Mouse (Mus musculus) testis, adult 10 weeks (tissue): ENCODE measurements around the gene Asic4. TPM values are rescaled to one million over a fixed set of nuclear protein-coding genes. Genes with fewer than 3 reads are reported as not detected.

ENCODE experiments used
- polyA plus RNA-seq: library from polyadenylated mRNA; stranded (reverse); fragments of 350-450 nt; fragmentation: Illumina TruSeq; extraction: RNeasy Lipid Tissue Mini Kit (QIAGEN cat#74804); gene quantifications from one replicate; pipeline ENCODE4 v1.2.3, GENCODE M21; 2014; ENCODE audit warnings: low read depth, low replicate concordance

Asic4 gene
- polyA plus RNA-seq = 0.08 TPM

DNA sequence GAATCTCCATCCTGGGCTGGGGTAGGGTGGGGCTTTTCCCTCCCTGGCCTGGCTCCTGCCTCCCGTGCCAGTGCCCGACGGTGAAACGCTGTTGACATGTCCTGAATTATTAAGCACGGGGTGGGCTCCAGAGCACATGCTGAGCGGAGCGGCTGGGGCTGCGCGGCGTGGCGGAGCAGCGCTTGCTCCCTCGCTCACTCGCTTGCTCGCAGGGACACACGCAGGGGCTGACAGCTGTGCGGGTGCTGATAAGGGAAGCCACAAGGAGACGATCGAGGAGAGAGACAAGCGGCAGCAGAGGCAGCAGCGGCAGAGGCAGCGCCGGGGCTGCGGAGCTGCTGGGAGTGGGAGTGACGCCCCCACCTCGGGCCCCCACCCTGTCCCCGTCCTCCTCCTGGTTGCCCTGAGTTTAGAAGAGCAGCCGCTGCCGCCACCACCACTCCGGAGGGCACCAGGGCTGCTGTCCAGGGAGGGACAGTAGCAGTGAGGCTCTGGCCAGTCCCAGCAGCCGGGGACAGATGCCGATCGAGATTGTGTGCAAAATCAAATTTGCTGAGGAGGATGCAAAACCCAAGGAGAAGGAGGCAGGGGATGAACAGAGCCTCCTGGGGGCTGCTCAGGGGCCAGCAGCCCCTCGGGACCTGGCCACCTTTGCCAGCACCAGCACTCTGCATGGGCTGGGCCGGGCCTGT, at the start of gene Asic4:
Gene Asic4 (plus strand): TSS at position 123 of the 692 bp plus-strand sequence.

DNA sequence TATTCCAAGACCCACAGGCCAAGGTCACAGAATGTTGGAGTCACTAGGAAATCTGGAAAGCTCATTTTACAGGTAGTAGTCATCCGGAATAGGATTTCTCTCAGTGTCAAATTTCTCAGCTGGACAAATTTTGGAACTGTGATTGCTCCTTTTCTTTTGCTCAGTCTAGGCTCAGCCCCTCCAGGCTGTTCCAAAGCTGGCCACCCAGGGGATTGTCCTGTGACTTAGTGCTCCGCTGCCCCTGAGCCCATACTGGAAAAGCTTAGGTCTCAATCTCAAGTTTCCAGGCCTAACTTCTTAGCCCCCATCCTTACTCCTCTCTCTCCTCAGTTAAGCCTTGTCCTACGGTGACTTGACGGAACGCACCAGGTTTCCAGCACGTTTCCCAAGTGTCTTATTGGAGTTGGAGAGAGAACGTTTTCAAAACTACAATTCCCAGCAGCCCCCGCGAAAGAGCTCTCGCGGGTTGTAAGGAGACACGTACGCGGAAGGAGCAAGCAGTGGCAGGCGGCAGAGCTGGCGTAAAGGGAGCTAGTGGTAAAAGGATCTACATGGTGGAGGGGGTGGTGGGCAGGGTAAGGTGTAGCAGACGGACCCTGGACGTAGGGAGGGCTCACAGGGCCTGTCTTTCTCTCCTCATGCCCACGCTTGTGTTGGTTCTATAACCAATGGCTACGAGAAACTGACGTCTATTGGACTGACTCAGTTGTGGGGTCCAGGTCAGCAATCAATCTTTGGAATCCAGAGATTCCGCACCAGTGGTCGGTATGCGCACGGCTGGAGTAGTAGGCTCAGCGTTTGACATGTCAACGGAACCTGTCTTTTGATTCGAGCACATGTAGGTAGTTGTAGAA, 14.5 kb upstream of the Asic4 start, which contains the start of gene Gmppa:
Gene Gmppa (plus strand): TSS at position 456 of the 854 bp plus-strand sequence.

DNA sequence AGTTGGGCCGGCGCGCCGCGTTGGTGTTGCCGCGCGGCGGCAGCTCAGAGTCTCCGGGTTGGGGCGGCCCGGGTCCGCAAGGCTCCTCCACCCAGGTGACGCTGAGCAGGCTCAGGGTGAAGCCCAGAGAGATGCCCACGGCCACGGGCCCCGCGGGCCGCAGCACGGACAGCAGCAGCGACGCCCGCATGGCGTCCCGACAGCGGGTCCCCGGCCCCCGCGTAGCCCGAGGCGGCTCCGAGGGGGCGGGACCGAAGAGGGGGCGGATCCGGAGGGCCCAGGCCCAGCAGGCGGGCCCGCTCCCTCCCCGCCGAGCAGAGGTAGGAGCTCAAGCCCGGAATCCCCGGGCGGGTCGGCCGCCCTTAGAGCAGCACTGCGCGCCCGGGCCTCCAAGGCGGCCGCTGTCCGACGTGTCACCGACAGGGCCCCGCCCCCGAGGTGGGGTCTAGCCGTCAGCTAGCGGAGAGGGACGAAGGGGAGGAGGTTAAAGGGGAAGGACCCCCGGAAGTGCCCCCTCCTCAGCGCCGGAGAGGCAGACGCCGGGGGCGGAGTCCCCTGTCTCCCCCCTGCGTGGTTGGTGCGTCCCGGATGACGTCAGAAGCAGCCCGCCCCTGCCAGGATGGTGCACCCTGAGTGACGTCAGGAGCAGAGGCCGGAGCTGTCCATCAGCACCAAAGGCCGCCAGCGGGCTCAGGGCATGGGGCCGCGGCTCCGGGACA, 28.8 kb downstream of the Asic4 start, which contains the start of the genes Chpf and Tmem198:
Gene Chpf (minus strand): TSS at position 392 of the 719 bp plus-strand sequence.
Gene Tmem198 (plus strand): TSS at position 617 of the 719 bp plus-strand sequence.

DNA sequence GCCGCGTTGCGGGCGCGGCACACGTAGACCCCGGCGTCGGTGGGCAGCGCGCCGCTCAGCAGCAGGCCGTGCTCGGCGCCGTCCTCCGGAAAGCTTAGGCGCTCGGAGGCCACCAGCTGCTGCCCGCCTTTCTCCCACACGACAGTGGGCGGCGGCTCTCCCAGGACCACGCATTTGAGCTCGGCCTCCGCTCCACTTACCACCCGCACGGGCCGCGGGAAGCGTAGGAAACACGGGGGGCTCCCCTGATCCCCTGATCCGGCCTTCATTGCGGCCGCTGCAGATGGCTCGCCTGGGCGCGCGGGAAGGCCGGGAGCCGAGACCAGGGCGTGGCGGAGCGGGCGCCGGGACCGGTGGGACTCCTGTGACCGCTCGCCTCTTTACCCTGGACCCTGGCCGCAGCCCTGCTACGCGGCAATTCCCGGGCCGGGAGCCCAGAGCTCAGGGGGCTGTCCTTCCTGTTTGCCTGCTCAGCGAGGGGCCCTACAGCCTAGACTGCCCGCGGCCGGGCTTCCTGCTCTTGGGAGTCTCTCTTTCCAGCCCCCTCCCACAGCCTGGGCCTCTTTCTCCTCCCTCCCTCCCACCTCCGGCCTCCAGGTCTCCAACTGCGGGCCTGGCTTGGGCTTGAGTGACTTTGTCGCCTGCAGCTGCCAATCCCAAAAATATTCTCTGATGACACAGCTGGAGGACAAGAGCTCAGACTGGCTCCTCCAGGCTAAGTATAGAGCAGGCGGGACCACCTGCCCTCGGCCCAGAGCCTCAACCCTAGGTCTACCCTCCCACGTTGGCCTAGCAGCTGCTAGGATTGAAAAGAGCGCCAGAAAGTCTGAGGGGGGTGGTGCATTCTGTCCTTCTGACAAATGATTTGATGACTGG, 56.0 kb downstream of the Asic4 start, which contains the start of gene Obsl1:
Gene Obsl1 (minus strand): TSS at position 497 of the 876 bp plus-strand sequence.

DNA sequence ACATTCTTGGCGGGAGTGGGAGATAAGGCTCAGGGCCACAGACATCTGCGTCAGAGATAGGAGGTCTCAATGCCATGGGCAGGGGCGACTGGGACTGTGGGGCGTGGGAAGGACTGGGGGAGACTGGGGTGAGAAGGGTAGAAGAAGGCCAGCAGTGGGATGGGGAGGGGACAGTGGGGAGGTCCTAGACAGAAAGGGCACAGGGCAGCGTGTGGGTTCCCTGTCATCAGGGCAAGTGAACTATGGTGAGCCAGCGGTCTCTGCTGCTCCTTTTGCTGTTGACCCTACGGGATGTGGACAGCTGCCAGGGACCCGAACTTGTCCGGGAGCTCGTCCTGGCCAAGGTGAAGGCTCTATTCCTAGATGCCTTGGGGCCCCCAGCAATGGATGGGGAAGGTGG, 56.8 kb downstream of the Asic4 start, which contains the start of gene Inha:
Gene Inha (plus strand): TSS at position 72 of the 400 bp plus-strand sequence.

DNA sequence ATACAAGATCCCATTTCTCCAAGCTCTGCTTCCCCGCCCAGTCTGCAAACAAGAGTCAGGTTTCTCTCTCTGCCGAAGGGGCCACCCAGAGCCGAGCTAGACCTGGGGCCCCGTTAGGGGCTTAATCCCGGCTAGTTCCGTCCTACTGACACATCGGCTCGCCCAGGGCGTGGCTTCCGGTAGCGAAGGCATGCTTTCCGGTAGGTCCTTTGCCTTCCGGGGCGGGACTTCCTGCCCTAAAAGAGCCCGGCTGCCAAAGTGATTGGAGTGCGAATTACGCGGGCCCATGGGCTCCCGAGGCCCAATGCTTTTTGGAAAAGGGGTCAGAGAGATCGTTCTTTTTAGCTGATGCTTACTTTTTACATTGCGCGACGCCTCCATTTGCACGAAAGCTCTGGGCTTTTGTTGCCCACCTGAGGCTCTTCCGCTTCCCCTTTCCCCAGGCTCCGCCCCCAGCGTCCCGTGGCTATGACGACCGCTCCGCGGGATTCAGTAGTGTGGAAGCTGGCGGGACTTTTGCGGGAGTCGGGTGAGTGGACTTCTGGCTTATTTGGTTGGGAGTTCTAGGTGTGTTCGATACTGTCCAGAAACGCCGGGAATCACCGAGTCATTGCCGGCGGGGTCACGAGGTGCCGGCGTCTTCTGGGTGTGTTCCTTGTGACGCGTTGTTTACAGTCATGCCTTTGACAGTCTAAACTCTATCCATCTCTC, 71.2 kb downstream of the Asic4 start, which contains the start of gene Stk11ip:
Gene Stk11ip (plus strand): TSS at position 209 of the 711 bp plus-strand sequence.

Other genes starting within 250 kb of the Asic4 start
- 194 TPM for gene Glb1l, start 239.6 kb upstream of the Asic4 start, polyA plus RNA-seq
- gene Stk16, start 239.6 kb upstream of the Asic4 start, polyA plus RNA-seq = 18.6 TPM
- gene Tuba4a, start 230.6 kb upstream of the Asic4 start, polyA plus RNA-seq = 11.1 TPM
- 33.7 TPM for gene A630095N17Rik, start 218.3 kb upstream of the Asic4 start, polyA plus RNA-seq
- gene Dnajb2, start 214.0 kb upstream of the Asic4 start, polyA plus RNA-seq = 96.0 TPM
- not detected for gene Ptprn, start 185.9 kb upstream of the Asic4 start, polyA plus RNA-seq
- gene Resp18, start 172.0 kb upstream of the Asic4 start, polyA plus RNA-seq = 0.56 TPM
- gene Dnpep, start 132.4 kb upstream of the Asic4 start, polyA plus RNA-seq = 5.5 TPM
- 0.55 TPM for gene Des, start 90.1 kb upstream of the Asic4 start, polyA plus RNA-seq
- gene Speg, start 75.1 kb upstream of the Asic4 start, polyA plus RNA-seq = 0.14 TPM
- gene Gmppa, start 14.5 kb upstream of the Asic4 start, polyA plus RNA-seq = 7.7 TPM
- 0.35 TPM for gene Chpf, start 28.9 kb downstream of the Asic4 start, polyA plus RNA-seq
- not detected for gene Tmem198, start 29.1 kb downstream of the Asic4 start, polyA plus RNA-seq
- gene Obsl1, start 56.0 kb downstream of the Asic4 start, polyA plus RNA-seq = 2.6 TPM
- gene Inha, start 56.6 kb downstream of the Asic4 start, polyA plus RNA-seq = 8.7 TPM
- gene Stk11ip, start 71.1 kb downstream of the Asic4 start, polyA plus RNA-seq = 3.2 TPM
- 0.60 TPM for gene Slc4a3, start 95.8 kb downstream of the Asic4 start, polyA plus RNA-seq